Mouse (Mus musculus): ENCODE data around the gene Arel1.

Arel1 gene

DNA sequence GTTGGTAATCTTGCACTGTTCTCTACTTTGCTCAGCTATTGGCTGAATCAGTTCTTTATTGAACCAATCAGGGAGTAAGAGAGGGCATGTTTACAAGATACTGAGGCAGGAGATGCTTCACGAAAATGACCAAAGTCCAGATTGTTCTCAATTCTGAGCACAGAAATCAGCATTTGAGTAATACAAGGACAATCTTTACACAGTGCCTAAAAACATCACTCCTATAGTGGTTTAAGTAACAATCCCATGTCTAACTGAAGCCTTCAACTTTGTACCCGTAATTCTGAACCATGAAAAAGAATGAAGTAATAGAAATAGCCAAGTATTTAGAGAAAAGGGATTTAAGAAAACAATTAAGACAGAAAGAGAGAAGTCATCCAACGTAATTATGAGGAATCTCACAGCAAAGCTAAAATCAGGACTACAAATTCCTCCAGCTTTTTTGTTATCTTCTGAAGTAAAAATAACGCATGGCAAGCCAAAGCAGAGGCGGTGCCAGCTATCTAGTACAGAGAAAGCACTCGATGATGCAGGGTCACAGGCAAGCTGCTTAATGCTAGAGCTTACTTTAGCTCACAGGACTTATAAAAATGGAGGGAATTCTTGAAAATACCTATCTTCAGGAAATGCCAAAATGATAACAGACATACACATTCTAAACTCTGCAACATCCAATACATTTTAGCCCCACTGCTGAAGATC lies 22.0 kb downstream of the Arel1 start:
- no peak for DNase-seq

DNA sequence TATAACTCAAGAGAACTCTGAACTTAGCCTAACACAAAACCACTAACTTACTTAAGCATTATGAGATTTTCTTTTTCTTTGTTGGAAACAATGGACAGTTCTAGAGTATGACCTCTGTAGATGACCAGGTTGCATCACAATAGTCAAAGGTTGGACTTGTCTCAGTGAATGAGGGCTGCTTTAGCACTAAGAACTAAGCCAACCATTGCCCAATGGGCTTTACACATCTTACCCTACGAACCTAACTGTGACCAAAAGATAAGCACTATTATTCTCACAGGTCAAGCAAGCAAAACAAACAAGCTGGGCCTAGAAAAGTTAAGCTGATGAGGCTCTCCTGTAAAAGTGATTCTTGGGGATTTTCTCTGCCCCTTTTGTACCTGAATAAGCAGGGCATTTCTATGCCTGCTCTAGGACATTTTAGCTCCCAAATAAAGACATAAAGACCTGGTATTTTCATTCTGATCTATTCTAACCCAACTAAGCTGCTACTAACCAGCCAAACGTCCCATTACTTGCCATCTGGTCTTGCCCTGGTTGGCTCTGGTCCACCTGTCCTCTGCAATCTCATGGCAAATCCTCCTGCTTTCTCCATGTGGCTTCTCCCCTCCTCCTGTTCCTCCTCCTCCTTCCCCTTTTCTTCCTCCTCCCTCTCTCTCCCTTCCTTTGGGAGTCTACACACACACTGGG lies 22.7 kb downstream of the Arel1 start:
- DNase-seq: peak; percentile 87

DNA sequence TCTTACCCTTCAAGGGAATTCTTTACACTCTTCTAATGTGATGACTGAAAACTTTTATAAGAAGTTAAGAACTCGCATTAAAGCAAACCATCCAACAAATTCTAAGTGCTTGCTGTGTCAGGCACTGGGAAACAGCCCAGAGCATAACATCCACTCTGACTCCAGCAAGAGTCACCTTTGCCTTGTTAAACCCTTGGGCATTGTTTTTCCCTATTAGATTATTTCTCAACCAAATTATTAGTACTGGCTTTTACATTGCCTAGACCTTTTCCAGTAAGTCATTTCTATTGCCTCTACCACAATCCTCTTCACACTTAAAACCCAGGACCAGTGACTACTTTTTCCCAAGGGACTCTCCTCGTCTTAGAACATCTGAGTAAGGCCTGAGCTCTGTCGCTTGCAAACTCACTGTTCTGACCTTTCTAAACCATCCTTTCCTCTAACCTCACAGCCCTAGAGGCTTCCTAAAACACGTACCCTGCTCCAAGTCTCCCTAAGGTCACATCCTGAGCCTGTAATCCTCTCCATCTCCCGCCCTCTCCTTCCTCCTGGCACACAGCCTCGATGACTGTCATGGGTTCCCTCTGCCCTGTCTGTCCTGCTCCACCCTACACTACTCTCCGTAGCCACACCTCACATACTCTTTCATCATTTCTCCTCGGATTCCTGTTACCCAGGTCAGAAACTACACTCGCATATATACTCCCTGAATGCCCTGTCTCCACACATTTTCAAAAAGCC lies 25.7 kb downstream of the Arel1 start:
- no peak for DNase-seq

DNA sequence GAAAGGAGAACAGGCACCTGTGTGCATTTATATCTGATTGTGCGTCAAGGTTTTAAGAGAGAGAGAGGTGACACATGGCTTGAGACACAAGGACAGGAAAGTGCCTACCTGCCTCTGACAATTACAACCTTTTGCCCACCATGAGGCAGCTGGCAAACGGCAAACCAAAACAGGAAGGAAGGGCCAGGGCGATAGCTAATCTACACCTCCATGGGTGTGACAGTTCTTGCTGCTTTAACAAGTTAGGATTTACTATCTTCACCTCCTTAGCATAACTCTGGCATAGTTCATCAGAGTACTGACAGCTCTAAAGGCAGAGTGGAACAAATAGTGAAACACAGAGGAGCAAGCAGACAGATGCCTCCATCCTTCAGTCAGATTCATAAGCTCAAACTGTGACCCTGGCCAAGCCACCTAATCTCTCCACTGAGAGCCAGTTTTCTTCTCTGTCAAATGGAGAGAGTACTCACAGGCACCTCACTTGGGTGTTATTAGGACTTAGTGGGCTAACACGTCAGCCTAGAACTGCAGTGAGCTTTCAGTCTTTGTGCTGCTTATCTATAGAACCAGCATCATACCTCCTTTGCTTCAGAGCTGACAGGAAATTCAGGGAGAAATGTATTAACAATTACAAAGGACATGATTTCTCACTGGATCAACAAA lies 26.4 kb downstream of the Arel1 start:
- no peak for DNase-seq

DNA sequence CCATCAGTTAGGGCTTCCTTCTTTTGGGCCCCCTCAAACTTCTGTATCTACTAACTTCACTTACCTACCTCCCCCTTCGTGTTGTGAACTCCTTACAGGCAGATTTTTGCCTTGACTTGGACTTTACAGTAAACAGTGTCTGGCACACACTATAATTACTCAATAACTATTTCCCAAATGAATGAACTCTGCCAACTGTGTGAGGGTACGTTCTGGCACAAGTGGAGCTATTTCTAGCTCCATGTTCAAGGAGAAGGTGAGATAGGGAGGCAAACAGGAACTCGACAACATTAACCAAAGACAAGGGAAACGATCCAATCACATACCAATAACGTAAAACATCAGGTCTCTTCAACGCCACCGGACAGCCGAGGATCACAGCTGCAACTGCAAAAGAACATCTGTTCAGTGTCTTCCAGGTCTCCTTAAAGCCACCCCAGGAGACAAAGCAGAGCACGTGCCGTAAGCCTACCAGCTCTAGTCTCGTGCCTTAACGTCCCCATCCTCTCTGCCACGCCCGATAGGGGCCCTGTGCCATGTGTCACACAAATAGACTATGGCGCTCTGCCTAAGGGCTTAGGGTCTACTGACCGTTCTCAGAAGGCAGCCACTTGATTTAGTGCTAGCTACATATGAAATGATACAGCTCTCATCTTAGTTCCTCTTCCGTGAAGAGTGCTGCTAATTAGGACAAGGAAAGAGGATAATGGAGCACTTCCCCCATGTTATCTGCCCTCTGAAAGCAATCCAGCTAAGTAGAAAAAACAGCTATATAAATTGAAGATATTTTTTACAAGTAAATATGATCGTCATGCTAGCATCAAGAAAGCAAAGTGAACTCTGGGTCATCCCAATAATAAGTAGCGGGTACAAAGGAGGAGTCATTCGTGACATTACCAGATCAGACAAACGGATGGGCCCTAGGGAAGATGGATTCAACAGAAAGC lies 27.4 kb downstream of the Arel1 start:
- no peak for DNase-seq

DNA sequence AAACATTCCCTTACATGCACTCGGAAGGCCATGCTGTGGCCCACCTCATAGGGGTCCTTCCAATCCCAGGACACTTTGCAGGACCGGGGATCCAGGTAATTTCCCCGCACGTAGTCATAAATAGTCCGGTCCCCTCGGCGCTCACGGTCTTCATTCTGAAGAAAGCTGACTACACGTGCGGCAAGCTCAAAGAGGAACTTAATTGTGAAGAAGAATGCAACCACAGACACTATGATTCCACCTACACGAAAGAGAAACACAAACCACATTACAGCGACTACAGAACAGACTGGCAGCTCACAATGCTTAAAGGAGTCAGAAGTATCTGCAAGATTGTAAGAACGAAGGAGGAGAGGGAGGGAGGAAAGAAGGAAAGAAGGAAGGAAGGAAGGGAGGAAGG lies 29.0 kb downstream of the Arel1 start:
- DNase-seq: no peak

DNA sequence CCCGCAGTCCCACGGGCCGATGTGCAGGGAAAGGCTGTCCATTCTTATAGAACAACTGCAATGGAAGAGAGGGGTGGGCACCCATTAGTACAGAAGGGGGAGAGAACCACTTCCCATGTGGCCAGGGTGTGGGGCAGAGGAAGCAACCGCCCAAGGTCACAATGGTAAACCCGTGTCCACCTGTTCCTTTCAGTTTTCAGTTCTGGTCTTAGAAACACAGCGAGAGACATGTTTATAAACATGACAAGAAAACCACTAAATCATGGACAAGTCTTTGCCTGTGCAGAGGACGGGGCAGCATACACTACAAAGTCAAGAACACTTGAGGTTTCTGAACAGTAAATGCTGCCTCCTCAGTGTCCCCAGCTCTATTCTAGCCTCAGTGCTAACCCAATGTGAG lies 30.4 kb downstream of the Arel1 start:
- DNase-seq: no peak

DNA sequence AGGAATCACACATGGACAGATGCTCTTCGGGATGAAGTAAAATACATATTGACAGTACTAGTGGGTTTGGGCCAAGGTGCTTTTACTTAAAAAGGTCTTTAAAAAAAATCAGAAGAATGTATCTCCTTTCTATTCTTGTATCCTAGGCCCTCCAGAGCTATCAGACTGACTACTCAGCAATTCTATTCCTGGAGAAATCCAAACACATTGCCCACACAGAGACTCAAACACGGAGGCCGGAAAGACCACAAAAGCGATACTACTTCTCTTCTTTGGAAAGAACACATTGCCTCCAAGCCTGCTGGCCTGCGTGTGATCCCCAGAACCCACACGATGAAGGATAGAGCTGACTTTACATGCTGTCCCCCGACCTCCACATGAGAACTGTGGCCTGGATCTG lies 31.6 kb downstream of the Arel1 start:
- no peak for DNase-seq

DNA sequence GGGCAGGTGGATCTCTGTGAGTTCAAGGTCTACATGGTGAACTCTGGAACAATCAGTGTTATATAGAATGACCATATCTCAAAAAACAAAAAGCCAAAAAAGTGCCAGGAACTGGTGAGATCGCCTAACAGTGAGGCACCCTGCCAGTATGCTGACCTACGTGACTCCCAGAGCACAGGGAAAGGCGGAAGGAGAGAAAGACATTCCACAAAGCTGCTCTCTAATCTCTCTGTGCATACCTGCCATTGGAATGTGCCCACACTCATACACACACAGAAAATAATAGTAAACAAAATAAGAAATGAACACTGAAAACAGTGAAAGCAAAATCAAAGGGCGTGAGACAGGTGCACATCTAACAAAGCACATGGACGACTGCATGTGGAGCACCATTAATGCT lies 35.4 kb downstream of the Arel1 start:
- DNase-seq: no peak

DNA sequence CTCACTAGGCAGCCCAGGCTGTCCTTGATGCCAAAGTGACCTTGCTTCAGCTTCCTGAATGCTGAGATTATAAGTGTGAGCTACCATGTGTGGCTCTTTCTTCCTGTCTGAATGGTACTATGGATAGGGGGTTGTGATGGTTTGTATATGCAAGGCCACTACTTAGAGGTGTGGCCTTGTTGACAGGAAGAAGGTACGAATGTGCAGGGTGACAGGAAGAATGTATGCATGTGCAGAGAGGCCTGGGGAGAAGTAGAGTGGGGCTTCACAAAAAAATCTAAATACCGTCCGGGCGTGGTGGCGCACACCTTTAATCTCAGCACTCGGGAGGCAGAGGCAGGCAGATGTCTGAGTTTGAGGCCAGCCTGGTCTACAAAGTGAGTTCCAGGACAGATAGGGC lies 38.5 kb downstream of the Arel1 start:
- no peak for DNase-seq

DNA sequence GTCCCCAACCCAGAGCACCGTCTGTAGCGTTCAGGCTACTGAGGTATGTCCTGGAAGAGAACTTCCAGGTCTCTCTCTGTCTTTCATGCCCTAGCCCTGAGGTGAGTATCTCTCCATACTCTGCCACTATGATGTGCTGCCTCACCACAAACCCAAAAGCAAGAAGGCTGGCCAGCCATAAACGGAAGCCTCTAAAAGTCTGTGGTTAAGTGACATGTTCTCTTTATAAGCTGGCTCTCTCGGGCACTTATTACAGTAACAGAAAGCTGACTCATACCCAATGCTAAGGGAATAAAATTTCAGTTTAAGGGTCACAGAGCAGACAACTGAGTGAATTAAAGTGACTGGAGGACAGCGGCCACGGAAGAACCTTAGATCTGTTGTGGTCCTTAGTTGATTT lies 44.2 kb downstream of the Arel1 start:
- DNase-seq: no peak

DNA sequence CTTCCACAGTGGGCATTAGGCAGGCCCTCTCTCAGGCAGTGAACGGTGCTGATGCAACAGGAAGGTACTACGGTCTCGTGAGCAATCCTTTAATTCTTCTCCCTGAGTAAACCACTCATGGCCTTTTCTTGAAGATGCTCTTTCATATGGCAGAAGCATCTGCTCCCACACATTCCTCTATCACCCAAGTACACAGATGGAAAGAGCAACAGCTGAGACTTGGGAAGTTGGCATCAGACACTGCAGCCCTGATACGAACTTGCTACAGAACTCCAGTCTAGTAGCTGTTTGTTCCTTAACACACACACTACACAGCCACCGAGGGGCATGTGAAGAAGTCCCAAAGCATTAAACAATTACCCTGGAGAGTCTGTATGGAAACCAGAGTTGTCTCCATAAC lies 46.4 kb downstream of the Arel1 start:
- DNase-seq: no peak

DNA sequence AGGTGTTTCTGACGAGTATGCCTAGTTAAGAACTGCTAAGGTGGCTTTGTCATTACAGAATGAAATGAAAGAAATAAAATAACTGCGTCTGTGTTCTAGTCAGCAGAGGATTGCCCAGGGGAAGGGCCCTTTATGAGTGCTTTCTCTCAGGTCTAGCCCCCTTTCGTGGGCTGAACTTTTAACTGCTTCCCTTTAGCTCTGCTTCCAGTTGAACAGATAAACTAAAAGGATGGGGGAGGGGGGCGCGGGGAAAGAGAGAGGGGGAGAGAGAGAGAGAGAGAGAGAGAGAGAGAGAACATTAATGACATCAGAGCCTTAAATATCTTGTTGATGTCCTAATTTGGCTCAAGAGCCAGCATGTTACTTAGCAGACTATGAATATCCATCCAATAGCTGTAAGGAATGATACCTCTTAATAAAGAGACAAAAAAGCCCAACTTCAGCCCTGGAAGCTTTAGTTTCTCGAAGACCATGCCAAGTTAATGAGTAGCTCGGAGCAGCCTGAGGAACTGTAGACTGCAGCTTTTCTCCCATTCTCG lies 48.8 kb downstream of the Arel1 start:
- no peak for DNase-seq

DNA sequence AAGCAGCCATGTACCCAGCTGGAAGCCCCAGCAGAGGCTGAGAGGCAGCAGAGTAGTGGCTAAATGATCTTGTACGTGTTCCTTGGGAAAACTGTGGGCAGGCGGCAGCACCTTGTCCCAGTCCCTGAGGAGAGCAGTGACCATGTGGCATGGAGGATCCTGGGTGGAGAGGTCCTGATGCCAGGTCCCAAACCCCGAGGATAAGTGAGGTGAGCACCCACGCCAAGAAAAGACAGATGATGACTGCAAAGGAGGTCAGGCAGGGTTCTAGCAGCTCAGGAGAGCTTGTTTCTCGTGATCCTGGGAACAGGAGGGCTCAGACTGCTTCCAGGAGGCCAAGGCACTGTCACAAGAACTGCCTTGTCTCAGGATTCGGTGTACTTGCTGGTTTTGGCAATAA lies 51.9 kb downstream of the Arel1 start:
- DNase-seq: peak; percentile 60

DNA sequence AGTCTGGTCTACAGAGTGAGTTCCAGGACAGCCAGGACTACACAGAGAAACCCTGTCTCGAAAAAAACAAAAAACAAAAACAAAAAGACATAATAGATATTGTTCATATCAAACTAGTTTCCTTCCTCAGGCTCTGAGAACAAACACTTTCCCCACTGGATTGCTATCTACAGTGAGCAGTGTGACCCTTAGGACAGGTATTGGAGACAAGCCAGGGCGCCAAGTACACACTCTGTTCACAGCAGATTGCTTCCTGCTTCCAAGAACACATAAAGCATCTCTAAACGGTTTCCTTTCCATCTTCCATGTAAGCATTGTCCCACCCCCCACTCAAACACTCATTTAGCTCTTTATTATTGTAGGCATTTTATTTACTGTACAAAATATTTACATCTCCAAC lies 52.9 kb downstream of the Arel1 start:
- no peak for DNase-seq

DNA sequence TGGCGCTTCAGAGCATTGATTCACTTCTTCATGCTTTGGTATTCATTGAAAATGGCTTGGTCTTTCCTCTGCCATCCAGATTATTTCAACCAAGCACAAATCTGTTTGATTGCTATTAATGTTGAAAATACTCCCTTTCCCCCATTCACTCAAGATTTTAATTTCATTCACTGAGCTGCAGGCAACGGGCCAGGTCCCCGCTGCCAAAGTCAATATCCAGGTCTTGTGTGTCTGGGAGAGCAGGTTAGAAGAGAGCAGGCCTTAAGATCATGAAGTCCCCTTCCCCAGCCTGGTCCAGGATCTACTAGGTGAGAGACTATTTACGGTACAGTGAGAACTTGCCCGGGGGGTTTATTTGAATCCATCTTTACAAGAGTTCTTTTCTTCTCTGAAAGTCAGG lies 55.7 kb downstream of the Arel1 start:
- no peak for DNase-seq

DNA sequence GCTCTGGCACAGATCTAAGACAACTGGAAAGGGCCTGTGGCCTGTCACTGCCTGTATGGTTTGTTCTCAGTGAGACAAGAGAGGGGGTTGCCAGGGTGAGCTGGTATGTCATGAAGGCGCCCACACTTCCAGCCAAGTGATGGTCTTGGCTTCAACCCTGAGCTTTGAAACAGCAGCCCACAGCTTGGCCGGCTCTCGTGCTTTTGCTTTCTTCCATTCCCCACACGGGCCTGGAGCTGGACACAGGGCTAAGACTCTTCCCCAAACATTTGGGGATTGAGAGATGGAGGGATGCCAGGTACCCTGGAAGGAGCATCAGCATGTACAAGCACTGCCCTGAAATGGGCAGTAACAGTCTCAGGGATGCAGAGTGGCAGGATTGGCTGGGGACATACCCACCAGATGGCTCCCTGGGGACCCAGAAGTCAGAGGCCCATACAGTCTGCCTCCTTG lies 58.0 kb downstream of the Arel1 start:
- peak; percentile 49 for DNase-seq

DNA sequence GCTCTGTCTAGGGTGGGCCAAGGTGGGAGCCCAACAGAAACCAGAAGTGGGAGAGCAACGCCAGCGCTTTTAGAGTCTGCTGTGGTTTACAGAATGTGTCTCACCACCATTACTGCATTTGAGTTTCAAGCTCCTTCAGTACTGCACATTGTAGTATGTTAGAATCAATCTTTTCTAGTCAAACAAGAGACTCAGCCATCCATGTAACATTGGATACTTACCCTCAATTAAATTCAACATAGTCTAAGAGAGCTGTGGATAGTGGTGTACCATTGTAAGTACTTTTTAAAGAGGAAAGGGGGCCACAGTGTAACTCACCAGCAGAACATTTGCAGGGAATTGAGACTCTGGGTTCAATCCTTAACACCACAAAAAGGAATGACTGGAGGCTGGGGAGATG lies 59.1 kb downstream of the Arel1 start:
- DNase-seq: no peak

DNA sequence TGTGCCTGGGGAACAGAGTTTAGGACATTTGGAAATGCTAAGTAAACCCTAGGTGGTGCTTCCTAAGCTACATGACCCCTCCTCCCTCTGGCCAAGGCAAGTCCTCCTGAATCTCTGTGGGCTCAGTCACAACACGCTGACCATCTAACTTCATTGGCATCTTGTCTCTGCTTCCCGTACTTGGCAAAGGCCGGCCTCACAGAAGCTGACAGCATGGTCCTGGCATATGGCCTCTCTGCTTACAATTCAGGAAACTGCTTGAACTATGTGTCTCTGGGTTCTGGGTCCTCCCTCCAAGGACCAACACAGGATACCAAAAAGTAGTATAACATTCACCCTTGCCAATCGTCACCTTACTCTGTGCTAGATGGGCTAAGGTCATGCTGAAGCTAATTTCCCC lies 60.6 kb downstream of the Arel1 start:
- DNase-seq: peak; percentile 82

DNA sequence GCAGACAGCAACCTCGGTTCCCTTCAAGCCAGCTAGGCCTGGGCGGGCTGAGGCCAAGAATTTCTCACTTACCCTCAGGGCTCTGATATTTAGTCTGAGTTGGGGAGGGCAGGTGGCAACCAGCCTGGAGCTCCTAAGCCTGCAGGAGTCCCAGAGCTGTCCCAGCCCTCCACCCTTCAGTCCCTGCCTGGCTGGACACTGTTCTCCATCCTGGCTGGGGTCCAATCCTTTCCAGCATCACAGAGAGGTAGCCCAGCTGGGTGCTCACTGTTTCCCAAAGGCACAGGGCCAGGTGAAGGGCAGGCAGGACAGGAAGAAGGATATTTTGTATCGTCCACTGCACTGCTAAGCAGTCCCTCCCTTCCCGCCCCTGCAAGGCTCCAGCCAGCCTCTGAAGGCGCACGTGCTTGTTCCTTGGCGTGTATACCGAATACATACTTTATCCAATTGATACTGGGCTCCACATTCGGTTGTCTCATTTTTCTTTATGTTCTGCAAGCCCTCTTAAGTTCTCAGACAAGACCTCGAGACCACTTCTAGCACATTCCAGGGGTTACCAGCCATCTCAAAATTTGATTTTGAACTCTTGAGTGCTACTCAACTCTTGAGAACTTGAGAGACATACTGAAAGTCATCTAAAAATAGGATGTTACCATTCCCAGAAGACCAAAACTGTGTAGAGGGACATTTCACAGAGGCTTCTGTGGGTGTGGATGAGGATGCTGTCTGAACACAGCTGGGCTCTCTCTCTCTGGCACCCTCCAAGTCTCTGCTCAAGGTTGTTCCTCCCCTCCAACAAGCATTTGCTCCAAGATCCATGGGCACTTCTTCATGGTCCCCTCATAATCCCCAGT lies 62.8 kb downstream of the Arel1 start:
- DNase-seq: peak; percentile 90

DNA sequence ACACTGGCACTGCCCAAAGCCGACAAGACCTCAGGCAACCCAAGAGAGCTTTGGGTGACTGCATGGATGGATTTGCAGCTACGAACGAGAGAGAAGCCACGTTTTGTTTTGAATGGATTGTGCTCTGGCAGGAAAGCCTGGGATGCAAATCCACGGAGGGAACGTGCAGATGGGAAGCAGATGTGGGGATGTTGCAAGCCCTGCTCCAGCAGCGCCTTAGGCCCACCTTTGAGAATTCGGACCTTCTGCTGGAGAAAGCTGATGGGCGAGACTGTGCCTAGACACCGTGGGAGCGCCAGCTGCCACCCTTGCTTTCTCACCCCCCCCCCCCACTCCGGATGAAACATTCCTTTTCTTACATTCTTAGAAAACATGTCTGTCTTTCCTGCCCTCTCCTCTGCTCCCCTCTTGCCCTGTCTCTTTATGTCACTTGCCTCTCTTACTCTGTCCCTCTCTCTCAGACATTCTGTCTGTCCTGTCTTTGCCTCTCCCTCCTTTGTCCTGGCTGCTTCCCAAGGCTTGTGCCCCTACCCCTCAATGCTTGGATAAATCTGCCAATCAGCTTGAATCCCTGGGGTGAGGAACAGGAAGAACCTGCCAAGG lies 63.6 kb downstream of the Arel1 start:
- DNase-seq: no peak
